Mouse (Mus musculus) left cerebral cortex, adult 8-10 months (tissue): ENCODE measurements around the gene Aass. TPM values are rescaled to one million over a fixed set of nuclear protein-coding genes. Genes with fewer than 3 reads are reported as not detected.
"Not testable (repeated sequence)": the region's sequence is repeated elsewhere in the genome, so short reads cannot be mapped to it uniquely, and the experiment has no call there.

ENCODE experiments used
- DNase-seq, 2 experiments: peaks; one replicate each; pipeline ENCODE4 v3.0.0; 2022; ENCODE audit warnings: low spot score in 2 of 2
- total RNA-seq, 4 experiments: library from RNA; stranded (reverse); gene quantifications; 2 replicates each; pipeline ENCODE4 v1.2.4; 2022

The Aass gene
- total RNA-seq: 1 to 10 TPM; 3.6 to 5.6 (median 3.8) TPM

- DNase-seq: peak in 1 of 2 experiments; percentile 5
Observed at GRCm38 (mm10) chr6:23132573-23133181, at the start of gene Aass. TSS of gene Aass (minus strand) at chr6:23132986.

GRCm38 (mm10) chr6:23180096-23180495, 47.3 kb upstream of the Aass start:
- peak; percentile 7 to 56 for DNase-seq

GRCm38 (mm10) chr6:23163824-23164223, 31.0 kb upstream of the Aass start:
- DNase-seq: not testable (repeated sequence)

GRCm38 (mm10) chr6:23156357-23156756, 23.6 kb upstream of the Aass start:
- not testable (repeated sequence) for DNase-seq

- no peak for DNase-seq
Observed at GRCm38 (mm10) chr6:23153112-23153511, 20.3 kb upstream of the Aass start.

GRCm38 (mm10) chr6:23147221-23147620, 14.4 kb upstream of the Aass start:
- DNase-seq: no peak

DNA sequence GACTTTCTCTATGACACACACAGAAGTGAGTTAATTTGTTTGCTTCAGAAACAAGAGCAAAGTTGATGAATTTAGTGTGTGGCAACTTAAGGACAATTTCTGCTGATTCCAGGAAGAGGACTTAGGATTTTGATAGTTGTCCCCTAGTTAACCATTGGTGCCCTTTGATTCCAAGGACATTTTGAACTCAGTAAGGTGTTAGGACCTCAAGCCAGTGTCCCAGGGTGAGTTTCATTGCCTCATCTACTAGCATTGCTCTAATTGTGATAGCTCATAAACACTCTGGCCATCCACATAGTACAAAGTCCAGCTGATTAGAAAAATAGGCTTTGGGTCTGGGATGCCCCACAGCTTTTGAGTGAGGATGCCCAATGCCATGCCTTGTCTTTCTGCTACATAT, 11.2 kb upstream of the Aass start:
- no peak for DNase-seq

GRCm38 (mm10) chr6:23131015-23131414, 1.8 kb downstream of the Aass start:
- no peak for DNase-seq

GRCm38 (mm10) chr6:23129201-23129600, 3.6 kb downstream of the Aass start:
- DNase-seq: no peak

DNA sequence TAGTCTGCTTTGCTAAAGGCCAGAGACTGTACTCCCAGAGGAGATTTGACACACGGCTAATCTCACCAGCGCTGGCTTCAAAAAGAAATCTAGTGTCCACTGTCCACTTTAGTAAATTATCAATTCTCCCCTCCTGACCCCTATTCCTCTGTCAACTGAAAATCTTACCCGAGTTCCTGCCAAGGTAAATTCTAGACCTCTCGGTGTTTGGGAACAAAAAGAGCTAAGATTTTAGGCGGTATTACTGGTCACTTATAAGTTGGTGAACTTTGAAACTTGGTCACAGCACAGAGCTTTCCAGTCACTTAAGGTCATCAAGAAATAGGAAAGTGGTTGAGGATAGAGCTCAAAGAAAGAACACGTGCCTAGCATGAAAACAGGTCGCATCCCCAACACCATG, 6.1 kb downstream of the Aass start:
- DNase-seq: no peak

DNA sequence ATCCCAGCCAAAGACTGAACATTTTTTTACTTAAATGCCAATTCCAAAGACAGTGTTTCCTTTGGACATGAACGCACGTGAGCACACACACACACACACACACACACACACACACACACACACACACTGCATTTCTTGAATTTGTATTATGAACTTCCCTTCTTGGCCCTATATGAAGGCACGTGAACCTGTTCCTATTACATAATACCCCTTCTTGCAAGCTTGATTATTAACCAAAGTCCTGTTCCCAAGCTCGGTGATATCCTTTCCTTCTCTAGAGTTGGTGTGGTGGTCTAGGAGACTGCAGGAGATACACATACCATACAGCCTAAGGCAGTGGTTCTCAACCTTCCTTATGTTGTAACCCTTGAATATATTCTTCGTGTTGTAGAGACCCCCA, 7.0 kb downstream of the Aass start:
- no peak for DNase-seq

DNA sequence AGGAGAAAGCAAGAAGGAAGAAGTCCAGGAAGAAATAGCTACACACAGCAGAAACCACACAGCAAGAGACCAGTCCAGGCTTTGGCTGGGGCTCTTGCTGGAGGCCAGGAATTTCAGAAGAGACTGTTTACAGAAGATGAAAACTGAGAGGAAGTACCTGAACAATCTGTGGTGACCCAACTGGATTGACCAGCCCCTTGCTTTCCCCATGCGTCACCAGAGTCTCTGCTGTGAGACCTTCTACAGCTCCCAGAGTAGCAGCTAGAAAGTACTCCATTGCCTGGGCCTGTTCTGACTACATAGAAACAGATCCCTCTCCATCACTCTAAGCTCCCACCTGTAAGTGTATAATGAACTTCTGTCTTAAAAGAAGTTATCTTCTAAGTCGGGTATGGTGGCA, 8.0 kb downstream of the Aass start:
- no peak for DNase-seq

DNA sequence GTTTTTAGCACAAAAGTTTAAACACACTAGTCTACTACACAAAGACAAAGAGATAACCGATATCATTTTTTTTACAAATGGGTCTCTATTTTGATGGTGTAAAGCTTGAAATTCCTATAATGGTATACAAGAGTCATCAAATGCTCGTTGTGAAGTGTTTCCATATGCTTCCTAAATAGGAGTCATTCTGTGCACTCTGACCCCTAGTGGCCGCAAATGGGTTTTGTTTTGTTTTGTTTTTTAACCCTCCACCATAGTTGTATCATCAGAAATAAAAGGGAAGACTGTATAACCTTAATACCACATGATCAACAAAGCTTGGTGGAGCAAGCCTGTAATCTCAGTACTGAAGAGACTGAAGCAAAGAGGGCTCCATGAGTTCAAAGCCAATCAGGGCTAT, 9.9 kb downstream of the Aass start:
- DNase-seq: no peak

DNA sequence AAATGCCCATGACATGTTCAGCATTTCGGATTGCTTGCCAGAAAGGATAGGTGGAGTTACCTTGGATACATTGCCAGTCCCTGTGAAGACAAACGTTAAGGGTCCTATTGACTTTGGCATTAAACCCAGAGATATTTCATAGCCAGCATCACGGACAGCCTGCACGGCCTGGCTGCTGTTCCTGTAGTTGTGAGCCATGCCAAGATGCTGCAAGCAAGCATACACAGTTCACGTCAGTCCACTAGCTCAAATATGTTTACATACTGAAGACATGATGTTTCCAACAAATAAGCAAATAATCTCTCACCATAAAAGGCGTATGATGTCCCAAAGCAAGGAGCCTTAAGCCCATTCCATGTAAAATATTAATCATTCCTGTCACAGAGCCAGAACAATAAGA, 18.0 kb downstream of the Aass start:
- no peak for DNase-seq

GRCm38 (mm10) chr6:23107069-23107468, 25.7 kb downstream of the Aass start:
- no peak for DNase-seq

DNA sequence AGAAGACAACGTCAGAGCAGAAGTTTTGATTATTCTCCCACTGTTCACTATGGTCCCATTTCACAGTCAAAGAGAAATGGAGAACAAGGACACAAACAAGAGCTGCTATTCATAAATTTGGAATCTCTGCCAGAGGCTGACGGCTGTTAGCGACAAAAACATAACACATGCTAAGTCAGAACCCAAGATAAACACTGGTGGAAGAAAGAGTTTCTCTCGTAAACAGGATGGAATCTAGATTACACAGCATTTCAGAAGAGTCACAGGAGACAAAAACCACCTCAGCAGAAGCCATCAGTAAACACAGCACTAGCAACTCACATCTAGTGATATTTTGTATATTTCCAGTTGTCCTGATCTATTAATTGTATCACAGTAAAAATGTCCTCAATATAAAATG, 26.4 kb downstream of the Aass start:
- DNase-seq: no peak

DNA sequence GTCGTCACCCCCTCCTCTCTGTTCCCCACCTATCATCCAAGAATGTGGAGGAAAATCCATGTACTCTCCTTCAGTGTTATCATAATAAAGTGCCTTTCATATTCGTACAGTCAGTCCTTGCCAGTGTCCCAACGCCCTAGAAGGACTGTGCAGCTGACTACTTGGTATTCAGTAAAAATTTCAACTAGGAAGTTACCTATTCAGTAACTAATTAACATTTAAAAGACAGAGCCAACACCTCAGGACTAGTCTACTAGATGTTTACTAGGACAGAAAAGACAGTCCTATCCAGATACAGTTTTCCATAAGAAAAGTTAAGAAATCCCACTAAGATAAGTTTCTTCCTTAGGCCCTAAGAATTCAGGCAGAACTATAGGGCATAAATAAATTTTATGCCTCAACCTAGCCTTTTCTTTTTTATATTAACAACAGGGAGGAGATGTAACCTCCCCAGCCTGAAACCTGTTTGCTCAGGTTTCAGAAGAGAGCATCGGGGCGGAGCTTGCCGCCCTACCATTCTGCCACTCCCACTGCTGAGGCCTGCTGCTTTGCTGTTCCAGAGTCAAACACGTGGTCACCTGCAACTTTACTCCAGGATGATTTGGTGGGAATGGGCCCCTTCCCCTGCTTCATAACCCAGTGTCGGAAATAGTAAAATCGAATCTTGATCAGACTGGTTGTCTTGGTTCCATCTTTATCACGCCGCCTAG, 42.3 kb downstream of the Aass start:
- not testable (repeated sequence) for DNase-seq

DNA sequence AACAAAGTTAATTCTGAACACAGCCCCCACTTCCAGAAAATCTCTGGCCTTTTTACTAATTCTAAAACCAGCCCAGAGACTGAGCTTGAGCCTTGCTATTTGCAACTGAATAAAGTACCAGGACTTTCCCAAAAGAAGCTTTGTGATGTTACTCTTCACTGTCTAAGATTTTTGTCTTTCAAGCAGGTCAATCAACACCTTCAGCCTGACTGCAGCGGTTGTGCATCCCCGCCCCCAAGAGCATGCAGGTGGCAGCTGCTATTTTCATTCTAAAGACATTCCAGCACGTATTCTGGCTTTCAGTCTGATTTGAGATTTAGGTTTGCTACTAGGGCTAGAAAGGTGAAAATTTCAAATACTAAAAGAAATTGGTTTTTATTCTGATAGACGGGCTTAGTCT, 43.5 kb downstream of the Aass start:
- DNase-seq: not testable (repeated sequence)

GRCm38 (mm10) chr6:23084587-23085421, 48.0 kb downstream of the Aass start:
- no peak for DNase-seq

- no peak for DNase-seq
Observed at GRCm38 (mm10) chr6:23079991-23080680, 52.6 kb downstream of the Aass start.

DNA sequence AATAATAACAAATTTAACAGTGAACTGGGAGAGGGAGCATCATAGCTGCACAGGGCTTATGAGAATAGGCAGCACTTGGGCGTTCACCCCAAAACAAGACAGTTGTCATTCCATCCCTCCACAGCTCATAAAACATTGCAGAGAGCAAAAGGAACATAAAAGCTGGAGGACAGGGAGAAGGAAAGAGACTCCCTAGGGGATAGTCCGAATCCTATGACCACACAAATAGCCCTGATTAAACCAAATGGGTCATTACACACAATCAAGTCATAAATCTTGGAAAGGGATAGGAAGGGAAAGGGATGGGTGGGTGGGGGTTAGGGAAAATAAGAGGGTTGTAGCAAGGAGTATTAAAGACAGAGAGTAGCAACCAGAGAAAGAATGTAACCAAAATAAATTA, 54.5 kb downstream of the Aass start:
- no peak for DNase-seq

DNA sequence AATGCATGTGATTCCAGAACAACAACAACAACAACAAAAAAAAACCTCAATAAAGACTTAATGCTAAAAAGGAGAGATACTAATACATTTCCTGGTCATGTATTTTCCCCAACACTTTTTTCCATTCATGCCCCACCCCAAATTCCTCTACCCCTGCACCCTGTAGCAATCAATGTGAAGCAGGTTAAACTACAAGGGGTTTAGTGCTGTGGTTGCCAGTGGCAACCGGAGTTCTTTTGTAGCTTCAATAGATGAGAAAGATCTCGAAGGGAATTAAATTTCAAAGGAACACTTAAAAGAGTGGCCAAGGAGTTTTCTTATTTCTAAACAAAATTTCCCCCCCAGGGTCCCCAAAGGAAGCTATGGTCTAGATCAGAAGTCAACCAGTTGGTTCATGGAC, 56.7 kb downstream of the Aass start:
- DNase-seq: no peak
